Mouse (Mus musculus) stomach, embryonic 16.5 days (tissue): ENCODE results near the gene Ucma. TPM values are rescaled to one million over a fixed set of nuclear protein-coding genes. Genes with fewer than 3 reads are reported as not detected.

Source experiments
- ATAC-seq: fragments of 200-750 bp; cut with Nextera tagmentation; 2 replicates; pipeline ENCODE4 v1.8.0; 2017; ENCODE audit warnings: moderate number of reproducible peaks, moderate TSS enrichment; ENCODE audit not compliant: insufficient read depth, low FRiP score
- H3K27ac ChIP-seq: fragments of 300-500 bp; sonication (generic); 2 replicates; pipeline ENCODE4 v1.5.1; 2014; ENCODE audit warnings: low read length
- H3K27me3 ChIP-seq: fragments of 300-500 bp; sonication (generic); 2 replicates; pipeline ENCODE4 v1.6.1; 2014; ENCODE audit warnings: low read length, control low read depth, mixed read lengths; ENCODE audit not compliant: control insufficient read depth, insufficient read depth
- H3K36me3 ChIP-seq: fragments of 300-500 bp; sonication (generic); 2 replicates; pipeline ENCODE4 v1.6.1; 2014; ENCODE audit warnings: low read length; ENCODE audit not compliant: control insufficient read depth, insufficient read depth
- H3K4me1 ChIP-seq: fragments of 300-500 bp; sonication (generic); 2 replicates; pipeline ENCODE4 v1.6.1; 2014; ENCODE audit warnings: low read length, control low read depth, mixed read lengths; ENCODE audit not compliant: control insufficient read depth, insufficient read depth
- H3K4me2 ChIP-seq: fragments of 300-500 bp; sonication (generic); 2 replicates; pipeline ENCODE4 v1.6.1; 2014; ENCODE audit warnings: low read depth, low read length, mixed read lengths
- H3K4me3 ChIP-seq: fragments of 300-500 bp; sonication (generic); replicated peaks from 2 replicates; pipeline ENCODE4 v1.5.1; 2014; ENCODE audit warnings: mild to moderate bottlenecking, low read length
- H3K9ac ChIP-seq: fragments of 300-500 bp; sonication (generic); 2 replicates; pipeline ENCODE4 v1.6.1; 2014; ENCODE audit warnings: low read length
- H3K9me3 ChIP-seq: fragments of 300-500 bp; sonication (generic); replicated peaks from 2 replicates; pipeline ENCODE4 v1.6.1; 2016; ENCODE audit warnings: low read length, control low read depth; ENCODE audit not compliant: control insufficient read depth
- WGBS: fragments of 180-500 bp; shearing (Covaris S2); extraction: QIAGEN DNeasy Blood & Tissue Kit; methylation state at CpG from one replicate; pipeline ENCODE4 v1.1.7; 2014; 5-methylcytosine and 5-hydroxymethylcytosine counted together
- polyA plus RNA-seq: library from polyadenylated mRNA; unstranded; fragments of >200 nt; fragmentation: Nextera tagmentation; extraction: Ambion mirVana; gene quantifications from 2 replicates; pipeline ENCODE4 v1.2.1, GENCODE M21; 2015

Ucma gene
- polyA plus RNA-seq, 1 experiment from 2014 or later: not detected

DNA sequence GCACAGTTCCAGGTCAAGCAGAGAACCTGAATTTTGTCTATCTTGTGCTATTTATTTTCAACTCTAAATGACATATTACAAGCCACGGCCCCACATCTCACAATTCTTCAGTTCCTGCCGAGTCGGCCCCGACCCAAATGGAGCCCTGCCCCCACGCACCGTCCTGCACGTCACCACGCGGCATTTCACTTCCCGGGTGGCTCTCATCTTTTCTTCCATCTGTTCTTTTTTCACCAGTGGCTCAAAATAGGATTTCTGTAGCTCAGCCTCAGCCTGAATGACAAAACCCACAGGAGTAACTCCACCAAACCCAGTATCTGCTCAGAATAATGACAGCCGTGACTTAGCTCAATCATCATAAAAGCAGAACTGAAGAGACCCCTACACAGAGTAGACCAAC, 17.7 kb downstream of the Ucma start:
- ATAC-seq: no peak
- H3K4me3 ChIP-seq: no peak overlapping the region
- no peaks in the 10 kb centered on the region for H3K9me3 ChIP-seq
- H3K4me2 ChIP-seq: no peak overlapping the region
- no peaks in the 10 kb centered on the region for H3K27me3 ChIP-seq
- WGBS: 90% methylated on average over 11 of the region's 11 CpGs
- H3K27ac ChIP-seq: no peak overlapping the region
- H3K9ac ChIP-seq: no peak overlapping the region
- 0 out of 2 replicates have a peak, but pooled peaks cover 16% of the 10 kb centered on the region for H3K36me3 ChIP-seq
- no peaks in the 10 kb centered on the region for H3K4me1 ChIP-seq

DNA sequence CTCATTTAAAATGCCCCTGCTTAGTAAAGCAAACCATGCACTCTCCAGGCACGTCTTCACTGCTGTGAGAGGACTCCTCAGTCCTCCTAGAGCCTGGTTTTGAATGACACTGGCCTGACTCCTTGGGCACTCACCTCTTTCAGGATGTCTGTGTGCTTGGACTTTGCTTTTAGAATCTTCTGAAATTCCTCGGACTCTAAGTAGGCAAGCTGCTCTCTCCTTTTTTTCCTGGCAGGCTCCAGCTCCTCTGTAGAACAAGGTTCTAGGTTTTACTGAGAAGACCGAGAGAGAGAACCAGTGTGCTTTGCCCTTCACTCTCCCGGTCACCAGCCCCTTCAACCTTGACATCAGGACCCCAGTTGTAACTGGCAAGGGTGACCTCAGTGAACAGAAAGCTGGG, 18.5 kb downstream of the Ucma start:
- WGBS: 92% methylated on average over 4 of the region's 4 CpGs
- no peak overlapping the region for H3K4me3 ChIP-seq

DNA sequence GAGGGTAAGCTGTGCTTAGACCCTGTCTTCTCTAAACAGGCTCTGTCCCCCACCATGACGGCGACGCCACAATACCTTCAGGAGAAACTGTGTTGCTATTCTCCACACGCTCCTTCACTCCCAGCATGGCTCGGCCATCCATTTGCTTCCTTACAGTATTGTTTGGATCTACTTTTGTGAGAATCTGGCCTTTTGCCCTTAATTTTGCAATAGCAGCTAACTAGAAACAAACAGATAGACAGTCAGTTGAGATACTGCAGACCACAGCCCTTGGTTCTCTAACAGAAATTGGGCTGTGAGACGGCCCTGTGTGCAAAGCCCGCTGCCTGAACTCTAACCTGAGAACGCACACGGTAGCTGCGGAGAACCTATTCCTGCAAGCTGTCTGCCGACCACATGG, 19.7 kb downstream of the Ucma start:
- no peak for ATAC-seq
- Histone ChIP-seq H3K36me3 (0 out of 2 replicates have a peak, but pooled peaks cover 17% of the 10 kb centered on the region), H3K27me3 (no peaks in the 10 kb centered on the region), H3K9me3 (no peaks in the 10 kb centered on the region), H3K27ac (no peak overlapping the region), H3K9ac (no peak overlapping the region), H3K4me1 (no peaks in the 10 kb centered on the region), H3K4me2 (no peak overlapping the region), H3K4me3 (no peak overlapping the region)
- 87% methylated on average over 11 of the region's 11 CpGs for whole genome bisulfite sequencing

More for the DNA sequence above, 18.5 kb downstream of the Ucma start:
- Histone ChIP-seq H3K27ac (no peak overlapping the region), H3K9ac (no peak overlapping the region), H3K27me3 (no peaks in the 10 kb centered on the region), H3K4me1 (no peaks in the 10 kb centered on the region), H3K4me2 (no peak overlapping the region), H3K36me3 (0 out of 2 replicates have a peak, but pooled peaks cover 17% of the 10 kb centered on the region), H3K9me3 (no peaks in the 10 kb centered on the region)
- ATAC-seq: no peak

DNA sequence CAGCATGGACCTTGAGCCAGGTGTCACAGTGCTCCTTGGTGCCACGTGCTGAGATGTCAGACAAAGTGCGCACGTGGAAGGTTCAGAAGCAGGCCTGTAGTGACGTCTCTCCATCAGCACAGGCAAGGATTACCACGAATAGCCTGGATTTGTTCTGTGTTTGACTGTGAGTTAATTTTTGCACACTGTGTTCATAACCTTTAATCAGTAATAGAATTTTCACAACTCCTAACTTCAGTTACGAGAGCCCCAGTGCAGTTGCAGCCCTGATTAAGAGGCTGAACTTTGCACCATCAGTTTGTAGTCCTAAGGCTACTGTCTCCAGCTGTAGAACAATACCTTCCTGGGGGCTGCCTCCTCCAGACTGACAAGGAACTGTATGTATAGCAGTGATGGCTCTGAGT, 20.5 kb downstream of the Ucma start:
- H3K9ac ChIP-seq: no peak overlapping the region
- H3K4me3 ChIP-seq: no peak overlapping the region
- H3K4me1 ChIP-seq: no peaks in the 10 kb centered on the region
- no peak overlapping the region for H3K27ac ChIP-seq
- 0 out of 2 replicates have a peak, but pooled peaks cover 17% of the 10 kb centered on the region for H3K36me3 ChIP-seq
- 78% methylated on average over 6 of the region's 6 CpGs for WGBS
- no peaks in the 10 kb centered on the region for H3K27me3 ChIP-seq
- H3K4me2 ChIP-seq: no peak overlapping the region
- no peaks in the 10 kb centered on the region for H3K9me3 ChIP-seq
- no peak for ATAC-seq

DNA sequence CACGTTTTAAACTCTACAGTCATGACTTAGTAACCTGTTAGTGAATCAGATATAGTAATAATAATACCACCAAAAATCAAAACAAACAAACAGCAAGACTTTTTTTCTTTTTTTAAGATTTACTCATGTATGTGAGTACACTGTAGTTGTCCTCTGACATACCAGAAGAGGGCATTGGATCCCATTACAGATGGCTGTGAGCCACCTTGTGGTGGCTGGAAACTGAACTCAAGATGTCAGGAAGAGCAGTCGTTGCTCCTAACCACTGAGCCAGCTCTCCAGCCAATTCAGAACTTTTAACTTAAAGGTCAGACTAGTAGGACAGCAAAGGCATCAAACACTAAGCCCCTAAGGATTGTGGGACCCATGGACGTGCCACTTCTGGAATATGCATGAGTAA, 23.0 kb downstream of the Ucma start:
- Histone ChIP-seq H3K27me3 (no peaks in the 10 kb centered on the region), H3K27ac (no peak overlapping the region), H3K4me2 (no peak overlapping the region), H3K9ac (no peak overlapping the region), H3K9me3 (no peaks in the 10 kb centered on the region), H3K4me3 (no peak overlapping the region), H3K36me3 (0 out of 2 replicates have a peak, but pooled peaks cover 7% of the 10 kb centered on the region), H3K4me1 (no peaks in the 10 kb centered on the region)
- no peak for ATAC-seq
- 75% methylated on average over 3 of the region's 3 CpGs for WGBS

DNA sequence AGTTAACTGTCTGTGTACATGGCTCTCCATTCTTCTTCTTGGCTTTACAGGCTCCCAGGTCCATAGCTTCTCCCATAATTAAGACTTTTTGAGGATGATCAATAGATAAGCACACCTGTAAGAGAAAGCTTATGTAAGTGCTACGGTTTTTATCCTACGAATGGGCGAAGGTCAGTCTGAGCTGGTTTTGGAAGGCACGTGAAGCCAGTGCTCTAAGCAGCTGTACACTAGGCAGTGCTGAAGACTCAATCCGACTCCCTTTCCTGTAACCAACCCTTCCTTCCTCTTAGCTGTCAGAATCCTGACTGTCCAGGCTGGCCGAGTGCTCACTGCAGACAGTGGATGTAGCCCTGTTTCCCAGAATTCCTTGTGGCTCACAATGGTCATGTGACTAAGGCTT, 25.3 kb downstream of the Ucma start:
- Histone ChIP-seq H3K4me2 (no peak overlapping the region), H3K4me1 (no peaks in the 10 kb centered on the region), H3K27me3 (no peaks in the 10 kb centered on the region), H3K36me3 (peaks cover 7% of the 10 kb centered on the region; the same call in 1 of the 2 replicates), H3K4me3 (no peak overlapping the region), H3K9me3 (no peaks in the 10 kb centered on the region), H3K9ac (no peak overlapping the region), H3K27ac (no peak overlapping the region)
- ATAC-seq: no peak
- 91% methylated on average over 6 of the region's 6 CpGs for WGBS

DNA sequence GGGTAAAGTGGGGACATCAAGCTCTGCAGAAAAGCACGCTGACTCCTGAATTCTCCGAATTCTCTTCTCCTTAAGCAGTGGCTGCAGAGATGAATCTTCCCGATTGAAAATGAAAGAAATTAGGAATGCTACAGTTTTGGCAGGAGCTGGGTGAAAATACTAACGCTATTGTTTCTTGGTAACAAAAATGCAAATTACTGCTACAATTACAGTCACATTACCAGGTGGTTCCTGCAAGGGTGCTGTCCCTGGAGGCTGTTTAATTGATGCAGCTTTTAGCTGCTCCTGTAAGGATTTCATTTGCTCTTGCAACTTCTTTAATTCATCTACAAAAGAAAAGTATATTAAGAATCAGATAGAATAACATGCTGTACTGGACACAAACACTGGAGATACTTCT, 31.2 kb downstream of the Ucma start:
- 94% methylated on average over 4 of the region's 4 CpGs for WGBS
- no peak overlapping the region for H3K4me2 ChIP-seq
- no peaks in the 10 kb centered on the region; the same call in 1 of the 2 replicates for H3K36me3 ChIP-seq
- no peak overlapping the region for H3K9ac ChIP-seq
- H3K27ac ChIP-seq: no peak overlapping the region
- no peaks in the 10 kb centered on the region for H3K27me3 ChIP-seq
- no peaks in the 10 kb centered on the region for H3K9me3 ChIP-seq
- ATAC-seq: no peak
- no peak overlapping the region for H3K4me3 ChIP-seq
- peaks cover 10% of the 10 kb centered on the region; the same call in 1 of the 2 replicates for H3K4me1 ChIP-seq

DNA sequence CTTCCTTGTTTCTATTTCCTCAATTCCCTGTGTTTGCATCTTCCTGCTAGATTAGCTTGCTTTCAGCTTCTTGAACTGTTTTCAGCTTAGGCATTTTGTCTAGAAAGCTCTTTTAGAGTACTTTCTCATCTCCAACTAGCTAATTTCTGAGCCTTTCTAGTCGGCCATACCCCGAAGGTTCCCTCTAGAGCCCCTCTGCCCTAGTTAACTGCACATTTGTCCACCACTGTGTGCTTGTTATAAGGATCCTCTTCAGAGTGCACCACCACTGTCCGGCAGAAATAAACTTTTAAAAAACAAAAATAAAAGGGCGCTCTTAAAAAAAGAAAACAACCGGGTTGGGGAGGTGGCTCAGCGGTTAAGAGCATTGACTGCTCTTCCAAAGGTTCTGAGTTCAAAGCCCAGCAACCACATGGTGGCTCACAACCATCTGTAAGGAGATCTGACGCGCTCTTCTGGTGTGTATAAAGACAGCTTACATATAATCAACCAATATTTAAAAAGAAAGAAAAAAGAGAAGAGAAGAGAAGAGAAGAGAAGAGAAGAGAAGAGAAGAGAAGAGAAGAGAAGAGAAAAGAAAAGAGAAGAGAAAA, 36.1 kb downstream of the Ucma start:
- peaks cover 10% of the 10 kb centered on the region; the same call in 1 of the 2 replicates for H3K4me1 ChIP-seq
- H3K27me3 ChIP-seq: no peaks in the 10 kb centered on the region
- WGBS: 11% methylated on average over 8 of the region's 8 CpGs
- H3K4me3 ChIP-seq: peak overlapping the region; percentile 89
- H3K27ac ChIP-seq: no peak overlapping the region
- H3K9ac ChIP-seq: peak overlapping the region; percentile 74
- ATAC-seq: no peak
- no peaks in the 10 kb centered on the region for H3K9me3 ChIP-seq
- no peaks in the 10 kb centered on the region; the same call in 1 of the 2 replicates for H3K36me3 ChIP-seq
- H3K4me2 ChIP-seq: peak overlapping the region; percentile 58

DNA sequence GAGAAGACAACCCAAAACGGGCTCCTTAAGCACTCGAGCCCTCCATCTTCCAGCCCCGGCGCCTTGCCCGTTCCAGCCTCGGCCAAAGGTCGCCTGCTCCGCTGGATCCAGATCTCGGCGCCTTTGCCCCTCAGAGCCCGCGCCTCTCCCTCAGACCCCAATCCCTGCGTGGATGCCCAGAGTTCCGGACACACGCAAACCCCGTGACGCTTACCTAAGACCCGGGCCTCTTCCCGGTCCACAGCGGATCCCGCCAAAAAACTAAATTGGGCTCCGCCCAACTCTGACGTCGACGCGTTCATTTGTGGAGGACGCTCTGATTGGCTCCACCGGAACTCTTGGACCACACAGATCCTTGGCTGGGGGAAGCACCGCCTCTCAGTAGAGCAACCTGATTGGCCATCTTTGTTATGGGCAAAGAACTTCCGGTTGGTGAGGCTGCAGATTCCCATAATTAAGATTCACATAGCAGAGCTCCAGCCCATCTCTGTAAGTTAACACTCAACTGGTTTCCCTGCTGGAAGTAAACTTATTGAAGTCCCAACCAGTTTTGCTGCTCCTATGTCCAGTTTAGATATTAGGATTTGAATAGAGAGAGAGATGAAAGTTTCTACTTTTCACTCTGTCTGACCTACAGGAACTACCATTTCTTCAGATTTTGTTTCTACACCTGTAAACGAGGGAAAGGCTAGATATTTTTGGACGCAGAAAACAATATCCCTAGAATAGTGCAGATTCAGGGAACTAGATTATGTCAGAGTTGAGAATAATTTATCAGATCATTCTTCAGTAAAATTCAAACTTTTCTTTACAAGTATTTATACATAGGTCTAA, 36.8 kb downstream of the Ucma start, which contains the start of gene Mcm10:
Gene Mcm10 (minus strand): TSS at position 301 of the 834 bp plus-strand sequence.
- Histone ChIP-seq H3K9ac (peak within 1 kb of the TSS; percentile 74), H3K27me3 (no peaks in the 10 kb centered on the region), H3K9me3 (no peaks in the 10 kb centered on the region), H3K36me3 (no peaks in the 10 kb centered on the region; the same call in 1 of the 2 replicates), H3K27ac (no peak within 1 kb of the TSS; the same call in 1 of the 2 replicates), H3K4me3 (peak within 1 kb of the TSS; percentile 89), H3K4me2 (peak within 1 kb of the TSS; percentile 58), H3K4me1 (peaks cover 10% of the 10 kb centered on the region; the same call in 1 of the 2 replicates)
- 3% methylated on average over 32 of the region's 32 CpGs for WGBS
- peak; percentile 100 for ATAC-seq
